Mouse (Mus musculus) left cerebral cortex, adult 9 months (tissue): ENCODE measurements at regions not wholly inside any gene's neighbourhood (a gene's known extent, or its start where the extent isn't known, plus 50 kb on each side); places are given as distances from the start of the nearest gene placed in this dataset.

Experiments used
- DNase-seq, 2 experiments: peaks; one replicate each; pipeline ENCODE4 v3.0.0; 2022; ENCODE audit warnings: low spot score in 2 of 2

DNA sequence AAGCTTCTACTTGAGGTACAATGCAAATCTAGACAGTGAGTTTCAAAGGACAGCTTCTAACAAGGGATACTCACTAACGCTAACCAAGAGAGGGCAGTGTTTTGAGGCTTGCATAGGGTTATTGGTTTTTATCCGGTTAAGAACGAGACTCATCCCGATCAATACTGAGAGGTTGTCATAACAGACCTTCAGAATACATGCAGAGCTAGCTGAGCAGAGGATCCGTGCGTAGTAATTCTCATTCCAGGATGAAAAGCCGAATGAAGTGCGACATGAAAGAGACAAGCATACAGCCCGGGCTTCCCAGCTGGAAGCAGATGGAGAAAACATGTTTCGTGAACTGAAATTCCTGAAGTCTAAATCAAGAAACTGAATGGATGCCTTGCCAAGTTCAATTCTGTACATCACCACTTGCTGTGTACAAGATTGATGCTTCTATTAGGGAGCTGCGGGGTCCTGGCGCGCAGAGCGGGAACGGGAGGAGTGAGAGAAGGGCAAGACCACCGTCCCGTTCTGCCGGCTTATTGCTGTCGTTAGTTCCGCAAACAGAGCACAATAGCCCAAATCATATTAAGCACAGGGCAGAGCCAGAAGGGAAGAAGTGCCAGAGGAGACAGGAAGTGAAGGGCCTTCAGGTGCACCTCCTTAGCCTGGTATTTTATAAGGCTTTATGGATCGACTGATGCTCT is 65.4 kb upstream of the Tes start:
- DNase-seq: no peak

GRCm38 (mm10) chr6:16995495-16995936 is 69.4 kb upstream of the Tes start:
- no peak for DNase-seq

DNA sequence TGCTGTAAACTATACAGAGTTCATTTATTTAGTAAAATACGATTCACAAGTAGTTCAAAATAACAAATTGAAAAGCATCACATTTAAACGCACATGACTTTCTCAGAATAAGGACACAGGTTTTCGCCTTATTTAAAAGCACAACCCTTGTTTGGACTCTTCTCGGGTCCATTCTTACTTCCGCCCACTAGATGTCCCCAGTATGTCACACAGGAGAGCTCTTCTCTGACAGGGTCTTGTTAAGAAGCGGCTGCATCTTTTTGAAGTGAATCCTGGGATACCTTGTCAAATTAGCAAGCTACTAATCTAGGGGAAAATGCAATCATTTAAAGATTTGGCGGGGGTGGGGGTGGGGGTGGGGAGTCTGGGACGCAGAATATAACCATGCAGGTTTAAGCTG is 70.2 kb upstream of the Tes start:
- DNase-seq: peak in 1 of 2 experiments; percentile 24

- DNase-seq: no peak
Observed at GRCm38 (mm10) chr6:16991996-16992591, 72.9 kb upstream of the Tes start.

DNA sequence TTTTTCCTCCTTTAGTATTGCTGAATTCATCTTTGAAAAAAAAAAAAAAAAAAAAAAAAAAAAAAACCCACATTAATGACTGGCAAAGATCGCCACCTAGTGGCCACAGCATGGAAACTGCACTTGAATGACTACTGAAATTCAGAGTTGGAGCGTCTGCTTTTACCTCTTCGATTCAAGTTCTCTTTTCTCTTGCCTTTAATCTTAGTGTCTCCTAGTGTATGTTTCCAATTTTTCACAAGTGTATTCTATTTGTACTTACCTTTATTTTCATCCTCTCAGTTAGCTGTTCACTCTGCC is 79.9 kb upstream of the Tfec start:
- peak in 1 of 2 experiments; percentile 14 for DNase-seq

DNA sequence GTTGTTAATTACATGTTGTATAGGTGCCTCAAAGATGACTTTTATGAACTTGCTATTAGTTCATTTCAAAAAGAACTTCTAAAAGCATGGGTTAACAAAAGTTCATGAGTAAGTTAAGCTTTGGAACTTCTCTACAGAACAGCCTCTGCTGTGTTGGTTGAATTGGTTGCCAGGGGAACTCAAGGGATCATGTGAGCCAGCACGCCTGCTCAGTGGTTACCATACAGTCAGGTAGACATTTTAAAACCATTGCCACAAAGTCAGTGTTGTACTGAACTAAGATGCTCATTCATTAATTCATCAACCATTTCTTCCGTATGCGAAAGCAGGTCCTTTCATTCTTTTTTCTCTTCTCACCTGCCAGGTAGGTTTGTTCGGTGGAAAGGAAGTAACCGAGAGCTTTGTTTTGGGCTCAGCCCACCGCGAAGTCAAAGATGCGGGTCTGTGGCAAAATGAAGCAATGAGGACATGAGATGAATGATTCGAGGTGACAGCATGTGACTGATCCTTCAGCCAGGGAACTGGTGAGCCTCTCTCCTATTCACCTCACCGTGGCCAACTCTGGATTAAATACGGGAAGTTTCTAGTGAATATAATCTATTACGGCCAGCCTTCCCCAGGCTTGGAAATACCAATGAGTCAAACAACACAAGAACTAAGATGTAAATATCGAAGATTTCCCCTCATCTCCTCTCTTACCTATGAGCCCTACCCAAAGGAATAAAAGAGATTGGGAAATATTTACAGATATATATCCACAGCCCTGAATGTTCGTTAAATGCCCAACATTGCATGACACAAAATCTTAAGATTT is 79.4 kb upstream of the Tfec start:
- no peak for DNase-seq

DNA sequence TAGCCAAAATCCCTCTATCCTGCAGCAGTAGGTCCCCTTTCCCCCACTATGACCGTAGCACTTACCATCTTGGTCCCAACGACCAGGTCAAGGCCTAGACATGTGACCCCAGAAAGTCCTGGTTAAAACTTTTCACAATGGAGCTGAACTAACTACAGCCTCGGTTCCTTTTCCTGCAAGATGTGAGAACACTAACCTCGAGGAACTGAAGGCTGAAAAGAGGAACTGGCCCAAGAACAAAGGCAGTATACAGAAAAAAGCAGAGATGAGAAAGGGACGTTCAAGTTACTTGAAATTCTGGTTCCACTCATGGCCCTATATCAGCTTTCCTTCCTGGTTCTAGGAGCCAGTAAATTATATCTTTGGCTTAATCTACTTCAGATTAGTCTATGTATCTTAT is 67.4 kb upstream of the Tfec start:
- no peak for DNase-seq

GRCm38 (mm10) chr6:16964362-16964761 is 66.1 kb upstream of the Tfec start:
- DNase-seq: no peak

DNA sequence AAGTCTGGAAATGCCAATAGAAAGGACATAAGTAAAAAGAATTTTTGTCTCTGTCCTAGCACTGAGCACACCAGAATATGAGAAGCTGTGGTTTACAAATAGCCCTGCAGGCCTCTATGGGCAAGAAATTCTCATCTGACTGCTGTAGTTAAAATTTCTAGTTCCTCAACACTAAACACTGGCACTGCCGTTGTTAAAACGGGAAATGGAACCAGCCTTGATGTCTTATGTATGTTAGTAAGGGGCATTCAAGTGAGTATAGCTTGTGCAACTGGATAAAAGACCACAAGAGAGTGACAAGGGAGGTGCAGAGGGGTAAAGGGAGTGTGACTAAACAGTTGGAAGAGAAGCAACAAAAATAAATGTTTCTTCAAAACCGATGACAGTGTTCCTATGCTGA is 65.7 kb upstream of the Tfec start:
- DNase-seq: no peak

GRCm38 (mm10) chr6:16958102-16958501 is 59.9 kb upstream of the Tfec start:
- DNase-seq: no peak

- DNase-seq: peak in 1 of 2 experiments; percentile 19
Observed at GRCm38 (mm10) chr6:16956771-16957435, 58.7 kb upstream of the Tfec start.
